Mouse (Mus musculus): Measurements from ENCODE around the gene Igfl3. TPM values are rescaled to one million over a fixed set of nuclear protein-coding genes. Genes with fewer than 3 reads are reported as not detected.

The Igfl3 gene
- polyA plus RNA-seq (2014; fragmentation: Nextera tagmentation; extraction: Ambion mirVana) = not detected in 2 replicates

- H3K27me3 ChIP-seq (ENCODE audit: control insufficient read depth, insufficient read depth, low read length) = no peaks in the 10 kb centered on the region
- no peak within 1 kb of the TSS for H3K27ac ChIP-seq (replicated peaks in 1 of 2; ENCODE audit: control insufficient read depth in 1 of 2, insufficient read depth in 1 of 2, low read depth in 2 of 2, low read length in 2 of 2)
- no peaks in the 10 kb centered on the region for H3K36me3 ChIP-seq (ENCODE audit: control insufficient read depth, insufficient read depth, low read length)
- ATAC-seq (ENCODE audit: insufficient number of reproducible peaks, insufficient read depth, low FRiP score, low read depth) = no peak
- no peak within 1 kb of the TSS for H3K4me3 ChIP-seq (ENCODE audit: control insufficient read depth in 1 of 2, insufficient read depth in 1 of 2, low read depth in 1 of 2, low read length in 2 of 2)
- H3K4me1 ChIP-seq (ENCODE audit: control insufficient read depth in 2 of 2, insufficient read depth in 2 of 2, low read length in 2 of 2) = no peaks in the 10 kb centered on the region
- peaks cover 23% of the 10 kb centered on the region for H3K9me3 ChIP-seq (ENCODE audit: control insufficient read depth, low read length)
- no peak within 1 kb of the TSS for H3K4me2 ChIP-seq (ENCODE audit: low read length)
- H3K9ac ChIP-seq (ENCODE audit: low read length) = no peak within 1 kb of the TSS
These were observed at the start of gene Igfl3 for GRCm38 (mm10) chr7:18176194-18176593. TSS of gene Igfl3 (plus strand) at chr7:18176494.

GRCm38 (mm10) chr7:18210938-18211337 lies 34.6 kb downstream of the Igfl3 start:
- Histone ChIP-seq H3K9me3 (ENCODE audit: control insufficient read depth, low read length) (0 out of 2 replicates have a peak, but pooled peaks cover 6% of the 10 kb centered on the region), H3K4me2 (ENCODE audit: low read length) (no peak overlapping the region), H3K4me1 (ENCODE audit: control insufficient read depth in 2 of 2, insufficient read depth in 2 of 2, low read length in 2 of 2) (no peaks in the 10 kb centered on the region), H3K9ac (ENCODE audit: low read length) (no peak overlapping the region), H3K4me3 (ENCODE audit: control insufficient read depth in 1 of 2, insufficient read depth in 1 of 2, low read depth in 1 of 2, low read length in 2 of 2) (no peak overlapping the region), H3K27me3 (ENCODE audit: control insufficient read depth, insufficient read depth, low read length) (no peaks in the 10 kb centered on the region), H3K36me3 (ENCODE audit: control insufficient read depth, insufficient read depth, low read length) (no peaks in the 10 kb centered on the region), H3K27ac (replicated peaks in 1 of 2; ENCODE audit: control insufficient read depth in 1 of 2, insufficient read depth in 1 of 2, low read depth in 2 of 2, low read length in 2 of 2) (no peak overlapping the region)
- no peak for ATAC-seq (ENCODE audit: insufficient number of reproducible peaks, insufficient read depth, low FRiP score, low read depth)
- 10% methylated on average over 9 of the region's 9 CpGs for WGBS

- ATAC-seq (ENCODE audit: insufficient number of reproducible peaks, insufficient read depth, low FRiP score, low read depth) = no peak
- WGBS = 47% methylated on average over 1 of the region's 1 CpGs
These were observed 38.4 kb downstream of the Igfl3 start for GRCm38 (mm10) chr7:18214699-18215098.

More at GRCm38 (mm10) chr7:18214699-18215098, 38.4 kb downstream of the Igfl3 start:
- H3K27me3 ChIP-seq (ENCODE audit: control insufficient read depth, insufficient read depth, low read length) = no peaks in the 10 kb centered on the region
- no peak overlapping the region for H3K4me3 ChIP-seq (ENCODE audit: control insufficient read depth in 1 of 2, insufficient read depth in 1 of 2, low read depth in 1 of 2, low read length in 2 of 2)
- H3K4me2 ChIP-seq (ENCODE audit: low read length) = no peak overlapping the region
- no peak overlapping the region for H3K9ac ChIP-seq (ENCODE audit: low read length)
- H3K27ac ChIP-seq (replicated peaks in 1 of 2; ENCODE audit: control insufficient read depth in 1 of 2, insufficient read depth in 1 of 2, low read depth in 2 of 2, low read length in 2 of 2) = no peak overlapping the region
- H3K9me3 ChIP-seq (ENCODE audit: control insufficient read depth, low read length) = peaks cover 6% of the 10 kb centered on the region; the same call in 1 of the 2 replicates
- H3K36me3 ChIP-seq (ENCODE audit: control insufficient read depth, insufficient read depth, low read length) = no peaks in the 10 kb centered on the region
- H3K4me1 ChIP-seq (ENCODE audit: control insufficient read depth in 2 of 2, insufficient read depth in 2 of 2, low read length in 2 of 2) = no peaks in the 10 kb centered on the region

Other genes starting within 250 kb of the Igfl3 start
- not detected in 2 replicates for gene Ceacam11, start 204.4 kb upstream of the Igfl3 start, polyA plus RNA-seq (2014; fragmentation: Nextera tagmentation; extraction: Ambion mirVana)
- gene Ceacam13, start 166.6 kb upstream of the Igfl3 start, polyA plus RNA-seq (2014; fragmentation: Nextera tagmentation; extraction: Ambion mirVana) = not detected in 2 replicates
- gene Ceacam12, start 110.6 kb upstream of the Igfl3 start, polyA plus RNA-seq (2014; fragmentation: Nextera tagmentation; extraction: Ambion mirVana) = not detected in 2 replicates
- gene Mill1, start 68.9 kb downstream of the Igfl3 start, polyA plus RNA-seq (2014; fragmentation: Nextera tagmentation; extraction: Ambion mirVana) = not detected in 2 replicates
- gene Psg18, start 178.5 kb downstream of the Igfl3 start, polyA plus RNA-seq (2014; fragmentation: Nextera tagmentation; extraction: Ambion mirVana) = not detected in 2 replicates